Mouse (Mus musculus) embryonic facial prominence, embryonic 11.5 days (tissue): ENCODE measurements around the gene Nav1. TPM values are rescaled to one million over a fixed set of nuclear protein-coding genes. Genes with fewer than 3 reads are reported as not detected.

ENCODE experiments used
- ATAC-seq: fragments of 200-750 bp; cut with Nextera tagmentation; replicated peaks from 2 replicates; pipeline ENCODE4 v1.8.0; 2017; ENCODE audit warnings: low read depth; ENCODE audit not compliant: insufficient number of reproducible peaks, low FRiP score, low TSS enrichment
- DNase-seq: peaks from one replicate; pipeline ENCODE4 v3.0.0-alpha.2; 2015; ENCODE audit warnings: low spot score
- H3K27ac ChIP-seq: fragments of 300-500 bp; sonication (generic); replicated peaks from 2 replicates; pipeline ENCODE4 v1.5.1; 2014; ENCODE audit warnings: mild to moderate bottlenecking, low read depth, low read length, control low read depth
- H3K27me3 ChIP-seq: fragments of 300-500 bp; sonication (generic); 2 replicates; pipeline ENCODE4 v1.6.1; 2014; ENCODE audit warnings: mild to moderate bottlenecking, low read length, moderate library complexity, mixed read lengths; ENCODE audit not compliant: control insufficient read depth, insufficient read depth
- H3K36me3 ChIP-seq: fragments of 300-500 bp; sonication (generic); replicated peaks from 2 replicates; pipeline ENCODE4 v1.6.1; 2014; ENCODE audit warnings: low read depth, mild to moderate bottlenecking, low read length, moderate library complexity, mixed read lengths; ENCODE audit not compliant: control insufficient read depth, insufficient read depth
- H3K4me1 ChIP-seq: fragments of 300-500 bp; sonication (generic); 2 replicates; pipeline ENCODE4 v1.6.1; 2014; ENCODE audit warnings: low read length, mixed read lengths; ENCODE audit not compliant: control insufficient read depth, insufficient read depth
- H3K4me2 ChIP-seq: fragments of 300-500 bp; sonication (generic); 2 replicates; pipeline ENCODE4 v1.6.1; 2014; ENCODE audit warnings: low read depth, mild to moderate bottlenecking, control low read depth, low read length, moderate library complexity
- H3K4me3 ChIP-seq: fragments of 300-500 bp; sonication (generic); 2 replicates; pipeline ENCODE4 v1.5.1; 2014; ENCODE audit warnings: low read depth, low read length, control low read depth
- H3K9ac ChIP-seq: fragments of 300-500 bp; sonication (generic); replicated peaks from 2 replicates; pipeline ENCODE4 v1.6.1; 2014; ENCODE audit warnings: mild to moderate bottlenecking, control low read depth, low read length
- H3K9me3 ChIP-seq: fragments of 300-500 bp; sonication (generic); replicated peaks from 2 replicates; pipeline ENCODE4 v1.6.1; 2016; ENCODE audit warnings: mild to moderate bottlenecking, low read length, inconsistent platforms, mixed read lengths; ENCODE audit not compliant: control insufficient read depth
- WGBS: fragments of 180-500 bp; shearing (Covaris S2); extraction: QIAGEN DNeasy Blood & Tissue Kit; methylation state at CpG from one replicate; pipeline ENCODE4 v1.1.7; 2014; 5-methylcytosine and 5-hydroxymethylcytosine counted together
- polyA plus RNA-seq: library from polyadenylated mRNA; unstranded; fragments of >200 nt; fragmentation: Nextera tagmentation; extraction: Ambion mirVana; gene quantifications from 2 replicates; pipeline ENCODE4 v1.2.1, GENCODE M21; 2014

Gene Nav1
- polyA plus RNA-seq, 1 experiment from 2014 or later: 11.9 TPM

DNA sequence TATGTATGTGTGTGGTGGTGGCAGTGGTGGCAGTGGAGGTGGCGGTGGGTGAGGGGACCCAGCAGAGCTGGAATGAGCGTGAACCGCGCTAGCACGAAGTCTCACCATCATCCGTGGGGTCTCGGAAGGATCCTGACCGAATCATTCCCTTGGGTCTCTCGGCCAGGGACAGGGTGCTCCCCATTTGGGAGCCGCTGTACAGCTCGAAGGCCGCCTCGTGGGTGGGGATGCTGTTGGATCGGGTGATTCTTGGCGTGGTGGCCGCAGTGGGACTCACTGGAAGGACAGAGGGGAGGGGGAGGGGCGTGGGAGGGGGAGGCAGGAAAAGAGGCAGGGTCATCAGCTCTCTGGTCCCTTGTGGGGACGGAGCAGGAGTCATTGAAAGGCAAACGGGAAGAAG is 141.4 kb downstream of the Nav1 start:
- Histone ChIP-seq H3K4me1 (no peaks in the 10 kb centered on the region), H3K27me3 (no peaks in the 10 kb centered on the region), H3K27ac (no peak overlapping the region), H3K4me3 (no peak overlapping the region), H3K4me2 (no peak overlapping the region), H3K9me3 (no peaks in the 10 kb centered on the region), H3K9ac (no peak overlapping the region), H3K36me3 (no peaks in the 10 kb centered on the region)
- no peak for ATAC-seq
- DNase-seq: no peak
- WGBS: 91% methylated on average over 19 of the region's 19 CpGs

DNA sequence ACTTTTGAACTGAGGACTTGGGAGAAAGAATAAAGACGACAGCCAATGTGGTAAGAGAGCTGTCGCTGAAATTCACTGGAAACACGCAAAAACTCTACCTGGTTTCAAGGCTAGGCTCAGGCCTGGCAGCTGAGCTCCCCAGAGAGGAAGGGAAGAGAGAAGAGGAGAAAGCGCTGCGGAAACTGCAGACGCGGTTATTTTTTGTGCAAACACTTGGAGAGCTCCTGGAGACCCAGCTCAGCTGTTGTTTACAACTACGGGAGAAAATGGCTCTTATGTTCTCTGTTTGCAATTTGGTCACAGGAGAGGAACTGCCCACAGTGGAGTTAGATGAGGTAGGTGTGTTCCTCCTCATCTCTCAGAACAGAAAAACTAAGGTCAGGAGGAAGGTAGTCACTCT is 144.4 kb downstream of the Nav1 start:
- DNase-seq (no peak), ATAC-seq (no peak)
- 75% methylated on average over 8 of the region's 8 CpGs for WGBS
- Histone ChIP-seq H3K4me1 (no peaks in the 10 kb centered on the region), H3K9me3 (no peaks in the 10 kb centered on the region), H3K27me3 (no peaks in the 10 kb centered on the region), H3K9ac (no peak overlapping the region), H3K27ac (no peak overlapping the region), H3K4me3 (no peak overlapping the region), H3K36me3 (no peaks in the 10 kb centered on the region), H3K4me2 (no peak overlapping the region)

GRCm38 (mm10) chr1:135462304-135462703 is 144.8 kb downstream of the Nav1 start:
- H3K4me1 ChIP-seq: no peaks in the 10 kb centered on the region
- H3K9me3 ChIP-seq: no peaks in the 10 kb centered on the region
- H3K27ac ChIP-seq: no peak overlapping the region
- H3K9ac ChIP-seq: no peak overlapping the region
- no peaks in the 10 kb centered on the region for H3K27me3 ChIP-seq
- no peak overlapping the region for H3K4me2 ChIP-seq
- no peak overlapping the region for H3K4me3 ChIP-seq
- DNase-seq: no peak
- ATAC-seq: no peak
- 70% methylated on average over 4 of the region's 4 CpGs for WGBS
- no peaks in the 10 kb centered on the region for H3K36me3 ChIP-seq

- H3K27ac ChIP-seq: no peak overlapping the region
- no peak overlapping the region for H3K9ac ChIP-seq
- H3K36me3 ChIP-seq: no peaks in the 10 kb centered on the region
- H3K4me1 ChIP-seq: no peaks in the 10 kb centered on the region
- no peaks in the 10 kb centered on the region for H3K9me3 ChIP-seq
- no peak overlapping the region for H3K4me3 ChIP-seq
- no peaks in the 10 kb centered on the region for H3K27me3 ChIP-seq
- no peak for ATAC-seq
- WGBS: 85% methylated on average over 3 of the region's 3 CpGs
- peak; percentile 80 for DNase-seq
- H3K4me2 ChIP-seq: no peak overlapping the region
Observed at GRCm38 (mm10) chr1:135461097-135461730, 145.9 kb downstream of the Nav1 start.

DNA sequence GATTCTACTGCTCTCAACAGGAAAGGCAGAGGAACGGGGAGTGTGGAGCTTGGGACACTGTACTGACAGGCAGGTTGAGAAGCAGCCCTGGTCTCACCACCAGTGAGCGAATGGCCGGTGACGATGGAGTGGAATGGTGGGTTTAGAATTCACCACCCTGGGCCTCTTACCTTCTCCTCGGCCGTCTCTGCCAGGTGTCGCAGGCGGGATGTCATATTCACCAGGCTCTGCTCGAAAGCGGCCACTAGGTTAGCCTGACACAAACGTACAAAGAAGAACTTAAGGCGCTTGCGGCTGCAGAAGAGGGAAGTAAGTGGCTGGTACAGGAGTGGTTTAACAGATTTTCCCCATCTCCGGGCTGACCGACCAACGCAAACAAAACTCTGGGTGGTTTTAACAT is 146.6 kb downstream of the Nav1 start:
- WGBS: 94% methylated on average over 16 of the region's 16 CpGs
- H3K4me1 ChIP-seq: no peaks in the 10 kb centered on the region

DNA sequence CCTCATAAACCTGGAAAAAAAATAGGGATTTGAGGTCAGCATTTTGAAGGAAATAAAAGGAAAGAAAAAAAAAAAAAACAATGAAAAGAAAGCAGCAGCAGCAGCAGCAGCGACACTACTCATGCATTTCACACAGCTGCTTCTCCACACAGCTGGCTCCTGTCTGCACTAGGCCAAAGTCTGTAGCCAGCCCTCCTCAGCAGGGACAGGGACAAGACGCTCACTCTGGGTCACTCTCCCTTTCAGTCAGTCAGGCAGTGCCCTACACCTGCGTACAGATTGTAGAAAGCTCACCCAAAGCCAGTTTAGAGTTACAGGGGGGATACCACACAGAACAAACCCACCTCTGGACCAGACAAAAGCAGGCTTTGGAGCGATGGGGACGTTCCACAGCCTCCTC is 149.2 kb downstream of the Nav1 start:
- peaks cover 3% of the 10 kb centered on the region; the same call in 1 of the 2 replicates for H3K36me3 ChIP-seq

More for the DNA sequence above, 146.6 kb downstream of the Nav1 start:
- no peaks in the 10 kb centered on the region for H3K9me3 ChIP-seq
- no peak overlapping the region for H3K27ac ChIP-seq
- no peak overlapping the region for H3K4me3 ChIP-seq
- H3K4me2 ChIP-seq: no peak overlapping the region
- no peaks in the 10 kb centered on the region for H3K27me3 ChIP-seq
- no peak overlapping the region for H3K9ac ChIP-seq
- DNase-seq: no peak
- no peak for ATAC-seq
- H3K36me3 ChIP-seq: no peaks in the 10 kb centered on the region

DNA sequence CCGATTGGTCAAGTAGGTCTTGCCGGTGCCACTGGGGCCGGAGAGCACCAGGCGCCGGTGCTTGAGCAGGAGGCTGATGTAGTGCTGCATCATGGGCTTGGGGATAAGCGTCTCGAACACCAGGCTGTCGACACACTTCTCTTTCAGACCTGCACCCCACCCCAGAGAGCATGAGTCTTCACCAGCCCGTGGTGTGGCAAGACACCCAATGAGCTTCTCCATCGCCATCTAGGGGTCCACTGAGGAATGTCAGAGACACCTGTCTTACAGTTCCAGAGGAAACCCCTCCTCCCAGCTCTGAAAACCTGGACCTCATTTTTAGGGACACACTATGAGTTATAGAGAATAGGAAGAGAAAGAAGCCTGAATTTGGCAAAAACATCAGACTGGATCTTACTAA is 154.8 kb downstream of the Nav1 start:
- Histone ChIP-seq H3K4me1 (no peaks in the 10 kb centered on the region), H3K4me2 (no peak overlapping the region), H3K36me3 (peaks cover 7% of the 10 kb centered on the region), H3K4me3 (no peak overlapping the region), H3K27ac (no peak overlapping the region), H3K9ac (no peak overlapping the region), H3K27me3 (no peaks in the 10 kb centered on the region), H3K9me3 (no peaks in the 10 kb centered on the region)
- peak; percentile 64 for DNase-seq
- WGBS: 81% methylated on average over 10 of the region's 10 CpGs
- no peak for ATAC-seq

More for the DNA sequence above, 149.2 kb downstream of the Nav1 start:
- Histone ChIP-seq H3K9me3 (no peaks in the 10 kb centered on the region), H3K27me3 (no peaks in the 10 kb centered on the region), H3K4me1 (no peaks in the 10 kb centered on the region), H3K4me2 (no peak overlapping the region), H3K27ac (no peak overlapping the region), H3K9ac (no peak overlapping the region), H3K4me3 (no peak overlapping the region)
- DNase-seq: no peak
- WGBS: 87% methylated on average over 5 of the region's 5 CpGs
- ATAC-seq: no peak

GRCm38 (mm10) chr1:135451419-135451818 is 155.7 kb downstream of the Nav1 start:
- no peak for DNase-seq
- Histone ChIP-seq H3K9me3 (no peaks in the 10 kb centered on the region), H3K27ac (no peak overlapping the region), H3K4me1 (no peaks in the 10 kb centered on the region), H3K4me3 (no peak overlapping the region), H3K4me2 (no peak overlapping the region), H3K36me3 (peaks cover 7% of the 10 kb centered on the region), H3K27me3 (no peaks in the 10 kb centered on the region), H3K9ac (no peak overlapping the region)
- ATAC-seq: no peak
- 87% methylated on average over 2 of the region's 2 CpGs for WGBS
